Mouse (Mus musculus) forebrain, embryonic 12.5 days (tissue): Measurements from ENCODE around the gene Clcn2. TPM values are rescaled to one million over a fixed set of nuclear protein-coding genes. Genes with fewer than 3 reads are reported as not detected.

Experiments used
- ATAC-seq: fragments of 200-750 bp; cut with Nextera tagmentation; 2 replicates; pipeline ENCODE4 v1.8.0; 2017; ENCODE audit warnings: moderate TSS enrichment; ENCODE audit not compliant: low FRiP score
- H3K27ac ChIP-seq: fragments of 300-500 bp; sonication (generic); 2 replicates; pipeline ENCODE4 v1.5.1; 2016; ENCODE audit warnings: mild to moderate bottlenecking
- H3K27me3 ChIP-seq: fragments of 300-500 bp; sonication (generic); 2 replicates; pipeline ENCODE4 v1.6.1; 2016; ENCODE audit warnings: mild to moderate bottlenecking
- H3K36me3 ChIP-seq: fragments of 300-500 bp; sonication (generic); replicated peaks from 2 replicates; pipeline ENCODE4 v1.6.1; 2016; ENCODE audit warnings: mild to moderate bottlenecking
- H3K4me1 ChIP-seq: fragments of 300-500 bp; sonication (generic); 2 replicates; pipeline ENCODE4 v1.6.1; 2016
- H3K4me2 ChIP-seq: fragments of 300-500 bp; sonication (generic); 2 replicates; pipeline ENCODE4 v1.6.1; 2016; ENCODE audit warnings: mild to moderate bottlenecking, moderate library complexity
- H3K4me3 ChIP-seq: fragments of 300-500 bp; sonication (generic); replicated peaks from 2 replicates; pipeline ENCODE4 v1.5.1; 2016; ENCODE audit warnings: mild to moderate bottlenecking
- H3K9ac ChIP-seq: fragments of 300-500 bp; sonication (generic); 2 replicates; pipeline ENCODE4 v1.6.1; 2016; ENCODE audit warnings: mild to moderate bottlenecking
- H3K9me3 ChIP-seq: fragments of 300-500 bp; sonication (generic); 2 replicates; pipeline ENCODE4 v1.6.1; 2016
- WGBS: fragments of 180-500 bp; shearing (Covaris S2); methylation state at CpG from one replicate; pipeline ENCODE4 v1.1.7; 2016; 5-methylcytosine and 5-hydroxymethylcytosine counted together
- polyA plus RNA-seq: library from polyadenylated mRNA; unstranded; fragments of >200 nt; fragmentation: Nextera tagmentation; extraction: Ambion mirVana; gene quantifications from 2 replicates; pipeline ENCODE4 v1.2.1, GENCODE M21; 2016

Gene Clcn2
- polyA plus RNA-seq, 1 experiment from 2014 or later: 23.5 TPM

DNA sequence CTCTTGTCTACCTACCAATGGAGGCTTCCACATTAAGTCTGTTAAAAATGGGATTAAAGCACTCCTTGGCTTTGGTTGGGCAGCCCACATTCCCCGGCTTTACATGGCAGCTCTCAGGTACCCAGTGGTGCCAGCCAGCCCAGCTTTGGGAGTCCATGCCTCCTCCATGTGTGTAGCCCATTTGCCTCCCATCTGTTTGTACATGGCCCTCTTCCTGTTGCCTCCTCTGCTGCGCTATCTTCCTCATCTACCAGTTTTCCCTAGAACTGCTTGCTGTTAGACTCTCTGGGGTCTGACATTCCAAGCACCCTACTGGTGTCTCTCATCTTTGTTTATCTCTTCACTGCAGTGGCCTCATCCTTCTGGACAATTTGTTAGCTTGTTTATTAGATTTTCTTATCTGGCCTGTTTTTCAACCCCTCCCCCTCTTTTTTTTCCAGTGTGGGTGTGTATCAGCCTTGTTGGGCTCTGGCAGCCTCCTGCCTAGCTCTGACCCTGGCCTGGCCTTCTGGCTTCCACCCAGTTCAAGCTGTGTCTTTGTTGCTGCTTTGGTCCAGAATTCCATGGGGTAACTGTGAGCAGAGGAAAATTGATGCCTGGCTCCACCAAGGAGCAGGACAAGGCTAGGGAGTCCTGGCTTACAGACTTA, 11.0 kb downstream of the Clcn2 start:
- no peak for ATAC-seq

DNA sequence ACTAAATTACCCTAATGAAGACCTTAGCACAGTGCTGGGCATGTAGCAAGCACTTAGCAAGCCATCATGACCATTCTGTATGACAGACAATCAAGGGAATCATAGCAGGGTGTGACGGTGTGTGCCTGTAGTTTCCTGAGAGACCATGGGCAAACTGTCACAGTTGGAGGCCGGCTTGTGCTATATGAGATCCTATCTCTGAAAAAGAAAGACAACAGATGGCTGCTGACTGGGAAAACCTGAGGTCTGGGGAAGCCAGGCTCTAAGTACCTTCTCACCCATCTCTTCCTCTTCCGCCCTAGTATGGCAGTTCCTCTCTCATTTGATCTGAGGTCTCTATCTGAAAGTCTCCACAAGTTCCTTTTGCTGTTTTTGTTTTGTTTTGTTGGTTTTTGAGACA, 11.8 kb downstream of the Clcn2 start:
- no peak overlapping the region for H3K4me3 ChIP-seq
- peaks cover 50% of the 10 kb centered on the region for H3K36me3 ChIP-seq
- H3K27ac ChIP-seq: no peak overlapping the region
- no peak for ATAC-seq
- H3K4me2 ChIP-seq: no peak overlapping the region
- WGBS: 80% methylated on average over 3 of the region's 3 CpGs
- peaks cover 22% of the 10 kb centered on the region for H3K4me1 ChIP-seq
- no peak overlapping the region for H3K9ac ChIP-seq
- H3K9me3 ChIP-seq: no peaks in the 10 kb centered on the region
- no peaks in the 10 kb centered on the region for H3K27me3 ChIP-seq

More for the DNA sequence above, 11.0 kb downstream of the Clcn2 start:
- H3K27me3 ChIP-seq: no peaks in the 10 kb centered on the region
- H3K4me3 ChIP-seq: no peak overlapping the region
- H3K9ac ChIP-seq: no peak overlapping the region
- H3K9me3 ChIP-seq: no peaks in the 10 kb centered on the region
- 92% methylated on average over 2 of the region's 2 CpGs for WGBS
- H3K27ac ChIP-seq: no peak overlapping the region
- H3K36me3 ChIP-seq: peaks cover 57% of the 10 kb centered on the region
- H3K4me1 ChIP-seq: peaks cover 18% of the 10 kb centered on the region
- H3K4me2 ChIP-seq: no peak overlapping the region

DNA sequence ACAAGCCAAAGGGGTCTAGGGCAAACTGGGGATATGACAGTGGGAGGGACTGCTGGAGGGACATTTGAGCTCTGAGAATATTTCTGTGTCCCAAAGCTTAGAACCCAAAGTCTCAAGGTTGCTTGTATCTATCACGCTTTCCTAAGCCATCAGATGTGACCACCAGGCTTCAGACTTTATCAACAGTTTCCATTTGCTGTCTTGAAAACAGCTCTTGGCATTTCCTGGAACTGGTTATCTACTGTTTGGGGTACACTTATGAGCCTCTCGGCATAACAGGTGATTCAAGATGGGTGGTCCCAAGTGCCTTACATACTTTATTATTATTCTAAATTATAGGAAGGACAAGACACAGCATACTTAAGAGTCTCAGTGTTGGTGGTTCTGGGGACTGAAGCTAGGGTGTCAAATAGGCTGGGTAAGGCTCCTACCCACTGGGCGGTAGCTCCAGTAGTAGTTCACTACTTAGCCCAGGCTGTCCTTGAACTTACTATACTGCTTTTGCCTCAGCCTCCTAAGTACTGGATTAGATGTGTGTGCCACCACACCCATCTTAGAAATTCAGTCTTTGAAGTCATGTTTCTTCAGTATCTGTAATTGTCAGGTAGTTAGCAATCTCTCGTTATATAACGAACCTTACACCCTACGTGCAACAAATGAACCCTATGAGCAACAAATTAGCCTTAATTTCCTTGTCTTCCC, 13.7 kb downstream of the Clcn2 start:
- 86% methylated on average over 6 of the region's 6 CpGs for WGBS
- Histone ChIP-seq H3K36me3 (peaks cover 59% of the 10 kb centered on the region), H3K4me2 (no peak overlapping the region), H3K4me1 (peaks cover 28% of the 10 kb centered on the region), H3K27me3 (no peaks in the 10 kb centered on the region), H3K27ac (no peak overlapping the region), H3K9me3 (no peaks in the 10 kb centered on the region), H3K9ac (no peak overlapping the region), H3K4me3 (no peak overlapping the region)
- no peak for ATAC-seq

DNA sequence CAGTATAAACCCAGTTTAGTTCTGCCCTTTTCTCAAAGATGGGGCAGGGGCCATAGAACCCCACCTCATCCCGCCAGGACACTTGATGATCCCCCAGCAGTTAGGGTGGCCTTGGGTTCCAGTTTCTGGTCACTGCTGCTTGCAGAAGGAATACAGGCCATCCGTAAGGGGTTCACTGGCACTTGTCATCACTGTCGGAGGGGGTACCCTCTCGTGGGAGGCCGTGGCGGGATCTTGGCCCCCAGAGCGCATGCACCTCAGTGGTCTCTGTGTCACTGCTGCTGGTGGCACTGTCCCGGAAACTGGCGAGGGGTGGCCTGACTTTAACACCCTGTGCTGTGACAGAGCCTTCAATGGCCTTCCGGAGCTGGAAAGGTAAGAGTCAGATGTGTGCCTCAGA, 14.5 kb downstream of the Clcn2 start:
- Histone ChIP-seq H3K4me3 (no peak overlapping the region), H3K27ac (no peak overlapping the region), H3K4me2 (no peak overlapping the region), H3K9me3 (no peaks in the 10 kb centered on the region), H3K9ac (no peak overlapping the region), H3K4me1 (peaks cover 28% of the 10 kb centered on the region), H3K36me3 (peaks cover 55% of the 10 kb centered on the region), H3K27me3 (no peaks in the 10 kb centered on the region)
- no peak for ATAC-seq
- WGBS: 94% methylated on average over 10 of the region's 10 CpGs

DNA sequence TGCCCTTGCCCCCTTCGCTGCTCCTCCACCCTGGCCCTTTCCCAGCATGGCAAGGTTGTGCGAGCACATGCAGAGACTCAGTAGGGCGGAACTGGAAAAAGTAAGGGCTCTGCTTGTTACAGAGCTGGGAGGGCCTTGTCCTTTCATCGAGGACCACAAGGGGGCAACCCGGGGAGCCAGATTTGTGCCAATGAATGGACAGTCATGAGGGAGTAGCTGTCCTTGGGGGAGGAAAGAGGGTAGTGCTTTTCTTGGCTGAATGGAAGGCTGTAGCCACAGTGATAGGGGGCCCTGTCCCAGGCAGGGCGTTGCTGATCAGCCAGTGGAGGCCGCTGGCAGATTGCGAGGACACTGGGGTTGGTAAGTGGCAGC, 15.0 kb downstream of the Clcn2 start:
- no peak overlapping the region for H3K4me3 ChIP-seq
- H3K4me2 ChIP-seq: peak overlapping the region; percentile 2; the same call in 1 of the 2 replicates
- 4% methylated on average over 8 of the region's 8 CpGs for WGBS
- no peaks in the 10 kb centered on the region for H3K9me3 ChIP-seq
- H3K9ac ChIP-seq: peak overlapping the region; percentile 30; the same call in 1 of the 2 replicates
- H3K27ac ChIP-seq: peak overlapping the region; percentile 80
- peaks cover 29% of the 10 kb centered on the region for H3K4me1 ChIP-seq
- peak; percentile 65 for ATAC-seq
- H3K36me3 ChIP-seq: peaks cover 49% of the 10 kb centered on the region
- no peaks in the 10 kb centered on the region for H3K27me3 ChIP-seq

DNA sequence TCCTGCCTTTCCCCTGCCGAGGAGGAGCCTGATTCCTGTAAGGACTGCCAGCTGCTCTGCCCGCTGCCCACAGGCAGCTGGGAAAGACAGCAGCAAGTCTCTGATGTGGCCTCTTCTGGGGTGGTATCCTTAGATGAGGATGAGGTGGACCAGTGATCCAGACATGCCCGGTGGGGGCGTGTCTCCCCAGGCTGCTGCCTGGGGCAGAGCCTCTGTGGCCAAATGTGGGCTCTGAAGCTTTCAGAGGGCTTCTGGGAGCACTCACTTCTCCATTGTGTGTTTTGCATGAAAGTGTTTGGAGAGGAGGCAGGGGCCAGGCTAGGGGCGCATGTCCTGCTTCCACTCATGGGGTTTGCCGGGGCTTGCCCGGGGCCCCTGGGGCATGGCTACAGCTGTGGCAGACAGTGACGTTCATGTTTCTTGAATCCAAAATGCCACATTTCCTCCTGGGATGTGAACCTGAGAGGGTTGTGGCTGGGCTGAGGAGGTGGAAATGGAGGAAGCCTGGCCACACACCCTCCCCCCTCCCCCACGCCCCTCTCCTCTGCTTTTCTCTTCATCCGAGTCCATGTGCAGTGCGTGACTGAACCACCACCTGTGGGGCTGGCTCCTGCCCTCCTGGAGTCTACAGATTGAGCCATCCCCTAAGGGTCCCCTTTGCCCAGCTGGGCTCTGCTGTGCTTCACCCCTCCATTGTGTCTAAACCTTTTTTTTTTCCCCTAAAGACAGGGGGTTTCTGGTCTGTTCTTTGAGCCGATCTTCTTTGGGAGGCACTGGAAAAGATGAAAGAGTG, 15.6 kb downstream of the Clcn2 start:
- WGBS: 12% methylated on average over 12 of the region's 12 CpGs
- H3K27ac ChIP-seq: peak overlapping the region; percentile 80
- H3K9me3 ChIP-seq: no peaks in the 10 kb centered on the region
- peaks cover 43% of the 10 kb centered on the region for H3K36me3 ChIP-seq
- H3K4me2 ChIP-seq: peak overlapping the region; percentile 2; the same call in 1 of the 2 replicates
- ATAC-seq: peak; percentile 36
- no peak overlapping the region for H3K4me3 ChIP-seq
- peak overlapping the region; percentile 30 for H3K9ac ChIP-seq
- H3K4me1 ChIP-seq: peaks cover 34% of the 10 kb centered on the region
- no peaks in the 10 kb centered on the region for H3K27me3 ChIP-seq

DNA sequence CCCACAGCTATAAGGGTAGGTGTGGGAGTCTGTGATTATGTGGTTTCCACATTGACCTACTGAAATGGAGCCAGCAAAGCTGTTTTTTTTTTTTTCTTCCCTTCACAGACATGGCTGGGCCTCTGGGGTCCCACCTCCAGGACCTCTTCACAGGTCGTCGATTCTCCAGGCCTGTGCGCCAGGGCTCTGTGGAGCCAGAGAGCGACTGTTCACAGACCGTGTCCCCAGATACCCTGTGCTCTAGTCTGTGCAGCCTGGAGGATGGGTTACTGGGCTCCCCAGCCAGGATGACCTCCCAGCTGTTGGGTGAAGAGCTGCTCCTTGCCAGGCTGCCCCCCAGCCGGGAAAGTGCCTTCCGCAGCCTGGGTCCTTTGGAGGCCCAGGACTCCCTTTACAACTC, 16.2 kb downstream of the Clcn2 start:
- Histone ChIP-seq H3K9ac (peak overlapping the region; percentile 30; the same call in 1 of the 2 replicates), H3K27me3 (no peaks in the 10 kb centered on the region), H3K36me3 (peaks cover 37% of the 10 kb centered on the region), H3K27ac (peak overlapping the region; percentile 80), H3K4me2 (0 out of 2 replicates have a peak overlapping the region, but pooled peaks have one; percentile 2), H3K4me3 (no peak overlapping the region), H3K9me3 (no peaks in the 10 kb centered on the region), H3K4me1 (peaks cover 40% of the 10 kb centered on the region)
- ATAC-seq: 0 out of 2 replicates have a peak, but pooled peaks have one; percentile 22
- WGBS: 45% methylated on average over 7 of the region's 7 CpGs

DNA sequence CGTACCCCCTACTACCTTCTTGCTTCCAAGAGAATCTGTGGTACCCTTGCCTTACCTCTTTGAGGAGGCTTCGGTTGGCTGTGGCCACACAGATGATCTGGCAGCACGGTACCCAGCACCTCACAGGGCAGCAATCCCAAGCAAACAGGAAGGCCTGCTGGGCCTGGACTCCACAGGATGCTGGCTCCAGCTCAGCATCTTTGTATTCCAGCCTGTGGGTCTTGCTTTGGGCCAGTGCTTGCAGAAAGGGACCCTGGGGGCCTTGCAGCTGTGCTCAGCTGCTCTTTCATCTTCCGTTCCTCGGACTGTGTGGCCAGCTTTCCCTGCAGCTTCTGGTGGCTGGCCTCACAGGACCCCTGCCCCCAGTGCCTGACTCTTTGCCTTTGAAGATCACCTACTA, 17.5 kb downstream of the Clcn2 start:
- H3K27ac ChIP-seq: 0 out of 2 replicates have a peak overlapping the region, but pooled peaks have one; percentile 42
- H3K36me3 ChIP-seq: peaks cover 28% of the 10 kb centered on the region
- no peak for ATAC-seq
- H3K4me3 ChIP-seq: no peak overlapping the region
- no peaks in the 10 kb centered on the region for H3K27me3 ChIP-seq
- no peaks in the 10 kb centered on the region for H3K9me3 ChIP-seq
- peaks cover 53% of the 10 kb centered on the region for H3K4me1 ChIP-seq
- H3K9ac ChIP-seq: no peak overlapping the region
- no peak overlapping the region for H3K4me2 ChIP-seq
- 40% methylated on average over 5 of the region's 5 CpGs for WGBS

DNA sequence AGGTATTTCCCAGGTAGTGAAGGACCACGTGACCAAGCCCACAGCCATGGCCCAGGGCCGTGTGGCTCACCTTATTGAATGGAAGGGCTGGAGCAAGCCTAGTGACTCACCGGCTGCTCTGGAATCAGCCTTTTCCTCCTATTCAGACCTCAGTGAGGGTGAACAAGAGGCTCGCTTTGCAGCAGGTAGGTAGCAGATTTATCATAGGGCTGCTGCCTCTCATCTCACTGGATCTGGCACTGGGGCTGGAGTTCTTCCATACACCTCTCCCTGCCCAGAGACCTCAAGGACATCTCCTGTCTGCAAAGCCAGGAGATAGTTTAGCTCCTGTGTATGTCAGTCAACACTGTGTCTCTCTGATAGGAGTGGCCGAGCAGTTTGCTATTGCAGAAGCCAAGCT, 18.3 kb downstream of the Clcn2 start:
- Histone ChIP-seq H3K9ac (no peak overlapping the region), H3K27me3 (no peaks in the 10 kb centered on the region), H3K9me3 (no peaks in the 10 kb centered on the region), H3K4me2 (no peak overlapping the region), H3K36me3 (peaks cover 28% of the 10 kb centered on the region), H3K27ac (no peak overlapping the region), H3K4me1 (peaks cover 58% of the 10 kb centered on the region), H3K4me3 (no peak overlapping the region)
- 82% methylated on average over 5 of the region's 5 CpGs for WGBS
- ATAC-seq: no peak

DNA sequence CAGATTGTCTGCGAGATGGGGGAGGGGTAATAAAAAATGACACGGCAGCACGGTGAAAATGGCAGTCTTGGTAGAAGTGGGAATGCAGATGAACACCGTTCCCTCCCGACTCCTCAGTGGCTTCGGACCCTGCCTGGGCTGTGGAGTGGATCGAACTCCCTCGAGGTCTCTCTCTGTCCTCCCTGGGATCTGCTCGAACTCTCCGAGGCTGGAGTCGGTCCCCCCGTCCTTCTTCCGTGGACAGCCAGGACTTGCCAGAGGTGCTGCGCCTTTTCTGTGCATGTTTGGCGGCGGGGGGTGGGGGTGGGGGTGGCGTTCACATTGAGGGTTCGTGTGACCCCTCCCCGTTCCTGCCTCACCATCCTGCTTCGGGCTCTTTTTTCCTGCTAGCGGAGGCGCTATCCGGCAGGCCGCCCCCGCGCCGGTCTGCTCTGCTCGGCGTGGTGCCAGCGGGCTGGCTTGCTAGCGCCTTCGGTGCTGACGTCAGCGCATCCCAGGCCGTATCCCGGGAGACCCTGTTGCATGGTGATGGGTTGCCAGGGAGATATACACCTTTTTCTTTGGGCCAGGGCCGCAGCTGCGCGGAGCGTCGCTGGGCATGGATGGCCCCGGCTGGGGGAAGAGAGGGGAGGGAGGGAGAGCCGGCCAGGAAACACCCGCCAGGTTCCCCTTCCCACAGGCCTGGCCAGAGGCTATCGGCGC, 21.8 kb downstream of the Clcn2 start:
- WGBS: 2% methylated on average over 46 of the region's 46 CpGs

DNA sequence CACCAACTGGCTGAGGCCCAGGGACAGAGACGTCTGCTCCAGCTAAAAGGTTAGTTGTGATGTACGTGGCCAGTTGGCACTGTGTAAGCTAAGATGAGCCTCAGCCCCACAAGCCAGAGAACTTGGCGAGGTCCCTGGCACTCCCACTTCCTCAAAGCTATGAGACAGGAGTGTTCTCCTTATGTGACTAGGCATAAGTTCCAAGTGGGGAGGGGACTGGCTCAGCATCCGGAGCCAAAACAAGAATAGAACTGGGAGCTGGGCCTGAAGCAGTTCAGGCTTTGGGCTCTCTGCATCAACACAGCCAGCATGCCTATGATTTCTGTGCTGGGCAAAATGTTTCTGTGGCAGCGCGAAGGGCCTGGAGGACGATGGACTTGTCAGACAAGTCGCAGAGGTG, 22.8 kb downstream of the Clcn2 start:
- no peaks in the 10 kb centered on the region for H3K9me3 ChIP-seq
- H3K9ac ChIP-seq: no peak overlapping the region
- no peak for ATAC-seq
- peak overlapping the region; percentile 70; the same call in 1 of the 2 replicates for H3K4me2 ChIP-seq
- peaks cover 33% of the 10 kb centered on the region for H3K36me3 ChIP-seq
- WGBS: 80% methylated on average over 8 of the region's 8 CpGs
- 0 out of 2 replicates have a peak overlapping the region, but pooled peaks have one; percentile 1 for H3K4me3 ChIP-seq
- peak overlapping the region; percentile 50; the same call in 1 of the 2 replicates for H3K27ac ChIP-seq
- H3K27me3 ChIP-seq: no peaks in the 10 kb centered on the region
- peaks cover 52% of the 10 kb centered on the region for H3K4me1 ChIP-seq

More for the DNA sequence above, 21.8 kb downstream of the Clcn2 start:
- H3K9ac ChIP-seq: peak overlapping the region; percentile 61
- peak overlapping the region; percentile 45 for H3K4me3 ChIP-seq
- no peaks in the 10 kb centered on the region for H3K9me3 ChIP-seq
- peak overlapping the region; percentile 70 for H3K4me2 ChIP-seq
- peaks cover 58% of the 10 kb centered on the region for H3K4me1 ChIP-seq
- peak; percentile 87 for ATAC-seq
- peaks cover 29% of the 10 kb centered on the region for H3K36me3 ChIP-seq
- H3K27ac ChIP-seq: peak overlapping the region; percentile 78
- H3K27me3 ChIP-seq: no peaks in the 10 kb centered on the region
